Comparison of ENCODE assay signal across 20 mouse cellular contexts in genomic region chr9:123333479-123333878, GRCm38 (mm10). TPM values are rescaled to one million over a fixed set of nuclear protein-coding genes. Genes with fewer than 3 reads are reported as not detected.
DNase-seq lines count a peak whose midpoint lies in the region; ATAC-seq lines count a peak whose summit lies in the region.
"Had no signal": no experiment of that assay in that cellular context is flagged by ENCODE, and none has a peak within 500 bp of the region (broad histone marks: within the 10 kb centered on the region; RNA-seq: fewer than 3 reads in every experiment).

No protein-coding gene starts in this region.

- intact Hi-C loops in heart, postnatal 36 days (cut with DNase I) = no loop called here

- ATAC-seq in activated CD4-positive, CD25-positive, alpha-beta regulatory T cell, adult 4 months = peak; percentile 68
- peak; percentile 79 for ATAC-seq in inflammation-experienced regulatory T-cells, adult 6 months
- ATAC-seq: forebrain, embryonic 14.5 days; forebrain, postnatal 0 days; intestine, embryonic 16.5 days; Patski had no signal

- peak; percentile 23 for DNase-seq in heart, adult 11 months
- no peak for DNase-seq in heart, postnatal 36 days
- no peak for DNase-seq in lung, postnatal 36 days
- DNase-seq in kidney, adult 9 months = no peak
- DNase-seq: adrenal gland, adult 2 months; adrenal gland, postnatal 14 days; cerebellum, adult 2 months; cerebellum, adult 9-11 months; cerebellum, postnatal 25 days; forebrain, postnatal 0 days; gastrocnemius, adult 2 months; gastrocnemius, postnatal 25 days; heart, adult 2 months; heart, postnatal 14 days; kidney, adult 18-20 months had no signal

RNA-seq across cellular contexts. Expression of gene Lars2, which starts 33.2 kb away (rescaled TPM):
- 1,000 to 10,000 TPM in 1 of 2 experiments, 10 to 100 TPM in 1; 61.8 to 2,429 TPM for total RNA-seq in heart, postnatal 36 days (2021)
- polyA plus RNA-seq in activated CD4-positive, CD25-positive, alpha-beta regulatory T cell, adult 4 months (2017; shearing (Covaris generic)) = 1,000 to 10,000 TPM in 1 of 2 experiments, 100 to 1,000 TPM in 1; 631 to 1,180 TPM
- 1,000 to 10,000 TPM in 2 of 3 experiments, 100 to 1,000 TPM in 1; 526 to 1,491 (median 1,381) TPM for polyA plus RNA-seq in inflammation-experienced regulatory T-cells, adult 6 months (2017; shearing (Covaris generic))
